Mouse (Mus musculus) heart, adult 2 months (tissue): ENCODE measurements around the gene Plpp3. TPM values are rescaled to one million over a fixed set of nuclear protein-coding genes. Genes with fewer than 3 reads are reported as not detected.
A peak's percentile ranks its signal among the peaks of the same experiment; 100 is the strongest.

Experiments
- DNase-seq, 2 experiments: peaks; one replicate each; pipeline ENCODE4 v3.0.0; 2021
- H3K27ac ChIP-seq: fragments of 200-600 bp; 2 replicates; pipeline ENCODE4 v1.8.1; 2022
- H3K27me3 ChIP-seq: fragments of 200-500 bp; 2 replicates; pipeline ENCODE4 v1.6.1; 2012; ENCODE audit warnings: mild to moderate bottlenecking, low read length, inconsistent platforms, mixed read lengths; ENCODE audit not compliant: control insufficient read depth, insufficient read depth
- H3K36me3 ChIP-seq: fragments of 200-500 bp; 2 replicates; pipeline ENCODE4 v1.6.1; 2012; ENCODE audit warnings: low read length, inconsistent platforms; ENCODE audit not compliant: control insufficient read depth, insufficient read depth
- H3K4me1 ChIP-seq: fragments of 200-500 bp; 2 replicates; pipeline ENCODE4 v1.6.1; 2011; ENCODE audit warnings: low read length; ENCODE audit not compliant: control insufficient read depth, insufficient read depth
- H3K4me3 ChIP-seq: fragments of 200-600 bp; 2 replicates; pipeline ENCODE4 v1.8.1; 2022
- H3K79me2 ChIP-seq: fragments of 200-500 bp; replicated peaks from 2 replicates; pipeline ENCODE4 v1.6.1; 2012; ENCODE audit warnings: mild to moderate bottlenecking, inconsistent platforms, low read length, moderate library complexity, mixed read lengths; ENCODE audit not compliant: control insufficient read depth, insufficient read depth
- H3K9ac ChIP-seq: fragments of 200-500 bp; 2 replicates; pipeline ENCODE4 v1.6.1; 2012; ENCODE audit warnings: low read depth, mild to moderate bottlenecking, control low read depth, inconsistent platforms, low read length, mixed read lengths
- CTCF ChIP-seq: fragments of 200-600 bp; IDR thresholded peaks from 2 replicates; pipeline ENCODE4 v1.8.1; 2022; ENCODE audit warnings: antibody characterized with exemption, mild to moderate bottlenecking, moderate library complexity
- EP300 ChIP-seq: fragments of 200-500 bp; IDR thresholded peaks from 2 replicates; pipeline ENCODE4 v1.6.1; 2011; ENCODE audit warnings: low read depth, low read length, control low read depth; ENCODE audit not compliant: insufficient read depth
- POLR2A ChIP-seq: fragments of 200-500 bp; IDR thresholded peaks from 2 replicates; pipeline ENCODE4 v1.6.1; 2011; ENCODE audit warnings: mild to moderate bottlenecking, low read depth, low read length, control low read depth; ENCODE audit not compliant: insufficient read depth
- WGBS: fragments of 180-500 bp; shearing (Covaris S2); methylation state at CpG from one replicate; pipeline ENCODE4 v1.1.7; 2018; 5-methylcytosine and 5-hydroxymethylcytosine counted together
- intact Hi-C: fragments of 180-260 bp; cut with DNase I; formaldehyde crosslinking; loops from one replicate; pipeline ENCODE4 v1.15.1; 2025
- polyA plus RNA-seq: library from polyadenylated mRNA; depleted of rRNA; stranded (reverse); fragments of >200 nt; gene quantifications from 2 replicates; pipeline ENCODE4 v1.2.3, GENCODE M21; 2012
- total RNA-seq, 2 experiments: library from RNA; stranded (reverse); gene quantifications; 2 replicates each; pipeline ENCODE4 v1.2.3; 2021

The Plpp3 gene
- total and polyA plus RNA-seq, 3 experiments, result 64.8 to 76.9 (median 74.0) TPM

GRCm38 (mm10) chr4:105169093-105169571 is 12.0 kb downstream of the Plpp3 start:
- Histone ChIP-seq H3K4me1 (peaks cover 32% of the 10 kb centered on the region), H3K9ac (no peak overlapping the region), H3K4me3 (no peak overlapping the region), H3K27me3 (no peaks in the 10 kb centered on the region), H3K36me3 (peaks cover 59% of the 10 kb centered on the region), H3K27ac (no peak overlapping the region; the same call in 1 of the 2 replicates), H3K79me2 (peaks cover 21% of the 10 kb centered on the region)
- no peak for TF ChIP-seq POLR2A
- TF ChIP-seq EP300, result no peak
- no peak for TF ChIP-seq CTCF
- DNase-seq, result no peak
- 59% methylated on average over 7 of the region's 7 CpGs for WGBS
- intact Hi-C loops, result loop anchor here (2.0 kb wide), 1 partner anchor 22 kb away; no protein-coding TSS in a partner anchor

GRCm38 (mm10) chr4:105169826-105170810 is 13.0 kb downstream of the Plpp3 start:
- 69% methylated on average over 16 of the region's 16 CpGs for WGBS
- intact Hi-C loops, result loop anchor here (2.0 kb wide), 1 partner anchor 21 kb away; no protein-coding TSS in a partner anchor

GRCm38 (mm10) chr4:105170811-105171401 is 13.8 kb downstream of the Plpp3 start:
- H3K27ac ChIP-seq, result no peak overlapping the region
- peaks cover 38% of the 10 kb centered on the region for H3K4me1 ChIP-seq
- no peak overlapping the region for H3K9ac ChIP-seq
- 65% methylated on average over 9 of the region's 9 CpGs for WGBS
- intact Hi-C loops, result no loop called here
- DNase-seq, result no peak
- H3K4me3 ChIP-seq, result no peak overlapping the region
- no peaks in the 10 kb centered on the region for H3K27me3 ChIP-seq
- H3K79me2 ChIP-seq, result peaks cover 21% of the 10 kb centered on the region
- H3K36me3 ChIP-seq, result peaks cover 55% of the 10 kb centered on the region
- no peak for TF ChIP-seq EP300
- TF ChIP-seq POLR2A, result no peak
- no peak for TF ChIP-seq CTCF

More at GRCm38 (mm10) chr4:105169826-105170810, 13.0 kb downstream of the Plpp3 start:
- Histone ChIP-seq H3K27me3 (no peaks in the 10 kb centered on the region), H3K4me3 (no peak overlapping the region), H3K36me3 (peaks cover 56% of the 10 kb centered on the region), H3K27ac (no peak overlapping the region), H3K9ac (no peak overlapping the region), H3K79me2 (peaks cover 19% of the 10 kb centered on the region), H3K4me1 (peaks cover 31% of the 10 kb centered on the region)
- no peak for DNase-seq
- TF ChIP-seq EP300 (no peak), POLR2A (no peak), CTCF (no peak)

GRCm38 (mm10) chr4:105171432-105171831 is 14.3 kb downstream of the Plpp3 start:
- Histone ChIP-seq H3K9ac (no peak overlapping the region), H3K36me3 (peaks cover 55% of the 10 kb centered on the region), H3K27me3 (no peaks in the 10 kb centered on the region), H3K4me3 (no peak overlapping the region), H3K4me1 (peaks cover 38% of the 10 kb centered on the region), H3K27ac (no peak overlapping the region), H3K79me2 (peaks cover 21% of the 10 kb centered on the region)
- 58% methylated on average over 3 of the region's 3 CpGs for WGBS
- no peak for TF ChIP-seq POLR2A
- TF ChIP-seq CTCF, result no peak
- no peak for TF ChIP-seq EP300
- intact Hi-C loops, result no loop called here
- DNase-seq, result peak in 1 of 2 experiments; percentile 3

GRCm38 (mm10) chr4:105174778-105175177 is 17.6 kb downstream of the Plpp3 start:
- 88% methylated on average over 4 of the region's 4 CpGs for WGBS
- Histone ChIP-seq H3K27me3 (no peaks in the 10 kb centered on the region), H3K9ac (no peak overlapping the region), H3K4me3 (no peak overlapping the region), H3K79me2 (peaks cover 19% of the 10 kb centered on the region), H3K4me1 (peaks cover 31% of the 10 kb centered on the region), H3K27ac (no peak overlapping the region; the same call in 1 of the 2 replicates), H3K36me3 (peaks cover 35% of the 10 kb centered on the region)
- no peak for TF ChIP-seq CTCF
- TF ChIP-seq EP300, result no peak
- TF ChIP-seq POLR2A, result no peak
- DNase-seq, result no peak
- intact Hi-C loops, result no loop called here
